Mouse (Mus musculus): ENCODE measurements around the gene Olfr609. TPM values are rescaled to one million over a fixed set of nuclear protein-coding genes. Genes with fewer than 3 reads are reported as not detected.
"Not testable (repeated sequence)": the region's sequence is repeated elsewhere in the genome, so short reads cannot be mapped to it uniquely, and the experiment has no call there.

Gene Olfr609
- polyA plus RNA-seq (2012; rRNA removed): not detected in 2 replicates

- no peak for TF ChIP-seq CTCF (IDR thresholded peaks at IDR 0.05; ENCODE audit: insufficient read depth, low read length)
- TF ChIP-seq POLR2A (IDR thresholded peaks at IDR 0.05; ENCODE audit: borderline replicate concordance, extremely low read depth, low read depth, low read length): no peak
- no peaks in the 10 kb centered on the region for H3K4me1 ChIP-seq (ENCODE audit: control insufficient read depth, insufficient read depth, low read length)
- WGBS: 48% methylated on average over 1 of the region's 1 CpGs
- DNase-seq: no peak
- no peak within 1 kb of the TSS for H3K4me3 ChIP-seq (replicated peaks; ENCODE audit: extremely low read depth, low read depth, low read length)
Observed at GRCm38 (mm10) chr7:103497962-103498361, at the start of gene Olfr609. Gene Olfr609, minus strand, starts transcription at chr7:103498062.

DNA sequence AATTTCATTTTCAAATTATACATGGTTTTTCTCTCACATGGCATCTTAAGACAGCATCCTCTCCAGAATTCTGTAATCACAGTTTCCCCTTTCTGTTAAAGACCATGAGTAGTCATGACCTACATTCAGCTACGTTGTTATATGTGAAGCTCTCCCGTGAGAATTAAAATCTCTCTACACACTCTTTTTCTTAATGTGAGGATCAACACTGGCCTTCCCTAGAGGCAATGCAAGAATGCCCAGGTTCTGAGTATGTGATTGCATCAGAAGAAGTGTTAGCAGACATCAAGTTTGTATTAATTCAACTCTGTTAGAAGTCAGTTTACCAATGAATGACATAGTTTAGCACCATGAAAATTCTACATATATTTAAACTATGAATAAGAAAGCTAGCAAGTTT, 44.8 kb upstream of the Olfr609 start, which contains the start of gene Olfr612:
Gene Olfr612 (minus strand): TSS at position 101 of the 400 bp plus-strand sequence.
- not testable (repeated sequence) for H3K4me1 ChIP-seq (ENCODE audit: control insufficient read depth, insufficient read depth, low read length); DNase-seq; H3K4me3 ChIP-seq (replicated peaks; ENCODE audit: extremely low read depth, low read depth, low read length)
- WGBS: 71% methylated on average over 2 of the region's 2 CpGs

DNA sequence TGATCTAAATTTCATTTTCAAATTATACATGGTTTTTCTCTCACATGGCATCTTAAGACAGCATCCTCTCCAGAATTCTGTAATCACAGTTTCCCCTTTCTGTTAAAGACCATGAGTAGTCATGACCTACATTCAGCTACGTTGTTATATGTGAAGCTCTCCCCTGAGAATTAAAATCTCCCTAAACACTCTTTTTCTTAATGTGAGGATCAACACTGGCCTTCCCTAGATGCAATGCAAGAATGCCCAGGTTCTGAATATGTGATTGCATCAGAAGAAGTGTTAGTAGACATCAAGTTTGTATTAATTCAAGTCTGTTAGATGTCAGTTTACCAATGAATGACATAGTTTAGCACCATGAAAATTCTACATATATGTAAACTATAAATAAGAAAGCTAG, 22.9 kb upstream of the Olfr609 start, which contains the start of gene Olfr611:
Gene Olfr611 (minus strand): TSS at position 101 of the 400 bp plus-strand sequence.
- H3K4me1 ChIP-seq (ENCODE audit: control insufficient read depth, insufficient read depth, low read length); DNase-seq; H3K4me3 ChIP-seq (replicated peaks; ENCODE audit: extremely low read depth, low read depth, low read length): not testable (repeated sequence)
- WGBS: 56% methylated on average over 1 of the region's 1 CpGs

- Histone ChIP-seq H3K4me1 (ENCODE audit: control insufficient read depth, insufficient read depth, low read length) (no peaks in the 10 kb centered on the region), H3K4me3 (replicated peaks; ENCODE audit: extremely low read depth, low read depth, low read length) (no peak within 1 kb of the TSS)
- WGBS: 82% methylated on average over 2 of the region's 2 CpGs
- no peak for TF ChIP-seq CTCF (IDR thresholded peaks at IDR 0.05; ENCODE audit: insufficient read depth, low read length)
- no peak for TF ChIP-seq POLR2A (IDR thresholded peaks at IDR 0.05; ENCODE audit: borderline replicate concordance, extremely low read depth, low read depth, low read length)
- no peak for DNase-seq
Observed at GRCm38 (mm10) chr7:103512022-103512421, 14.2 kb upstream of the Olfr609 start, which contains the start of gene Olfr610. Gene Olfr610, minus strand, starts transcription at chr7:103512122.

- DNase-seq; H3K4me3 ChIP-seq (replicated peaks; ENCODE audit: extremely low read depth, low read depth, low read length); H3K4me1 ChIP-seq (ENCODE audit: control insufficient read depth, insufficient read depth, low read length): not testable (repeated sequence)
- 82% methylated on average over 9 of the region's 9 CpGs for WGBS
Observed at GRCm38 (mm10) chr7:103477106-103477505, 20.8 kb downstream of the Olfr609 start.

DNA sequence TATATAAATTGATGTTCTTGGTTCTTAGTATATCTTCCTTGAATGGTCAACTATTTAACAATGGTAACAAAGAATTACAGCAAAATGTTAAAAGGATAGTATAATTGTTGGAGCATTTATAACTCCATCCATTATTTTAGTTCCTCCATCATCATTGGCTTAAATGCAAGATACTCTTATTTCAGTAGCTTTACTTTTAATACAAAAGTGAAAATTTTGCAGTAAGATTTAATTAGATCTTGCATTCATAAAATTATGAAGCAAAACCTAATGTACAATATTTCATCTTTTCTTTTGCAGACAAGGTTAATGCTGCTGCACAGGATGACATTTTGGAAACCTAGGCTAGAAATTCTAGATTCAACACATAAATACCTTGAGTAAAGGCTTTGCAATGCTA, 28.3 kb downstream of the Olfr609 start, which contains the start of gene Olfr608:
Gene Olfr608 (plus strand): TSS at position 301 of the 400 bp plus-strand sequence.
- no peak within 1 kb of the TSS for H3K4me3 ChIP-seq (replicated peaks; ENCODE audit: extremely low read depth, low read depth, low read length)
- TF ChIP-seq CTCF (IDR thresholded peaks at IDR 0.05; ENCODE audit: insufficient read depth, low read length): no peak
- TF ChIP-seq POLR2A (IDR thresholded peaks at IDR 0.05; ENCODE audit: borderline replicate concordance, extremely low read depth, low read depth, low read length): no peak
- H3K4me1 ChIP-seq (ENCODE audit: control insufficient read depth, insufficient read depth, low read length): no peaks in the 10 kb centered on the region
- DNase-seq: no peak

DNA sequence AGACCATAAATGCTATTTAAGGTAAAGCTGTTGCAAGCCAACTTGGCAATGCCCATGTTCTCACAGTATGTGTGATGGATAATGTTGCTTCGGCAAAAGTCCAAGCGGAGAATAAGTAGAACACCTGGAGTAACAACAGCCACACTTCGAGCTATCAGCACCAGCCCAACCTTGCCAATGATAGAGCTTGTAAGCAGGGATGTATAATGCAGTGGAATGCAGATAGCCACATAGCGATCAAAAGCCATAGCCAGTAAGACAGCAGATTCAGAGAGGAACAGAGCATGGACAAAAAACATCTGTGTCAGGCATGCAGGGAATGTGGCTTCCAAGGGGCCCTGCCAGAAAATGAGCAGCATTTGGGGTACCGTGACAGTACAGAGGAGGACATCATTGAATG, 37.3 kb downstream of the Olfr609 start:
- Histone ChIP-seq H3K4me1 (ENCODE audit: control insufficient read depth, insufficient read depth, low read length) (no peaks in the 10 kb centered on the region), H3K4me3 (replicated peaks; ENCODE audit: extremely low read depth, low read depth, low read length) (no peak overlapping the region)
- DNase-seq: no peak
- TF ChIP-seq CTCF (IDR thresholded peaks at IDR 0.05; ENCODE audit: insufficient read depth, low read length): no peak
- no peak for TF ChIP-seq POLR2A (IDR thresholded peaks at IDR 0.05; ENCODE audit: borderline replicate concordance, extremely low read depth, low read depth, low read length)
- 74% methylated on average over 5 of the region's 5 CpGs for WGBS

DNA sequence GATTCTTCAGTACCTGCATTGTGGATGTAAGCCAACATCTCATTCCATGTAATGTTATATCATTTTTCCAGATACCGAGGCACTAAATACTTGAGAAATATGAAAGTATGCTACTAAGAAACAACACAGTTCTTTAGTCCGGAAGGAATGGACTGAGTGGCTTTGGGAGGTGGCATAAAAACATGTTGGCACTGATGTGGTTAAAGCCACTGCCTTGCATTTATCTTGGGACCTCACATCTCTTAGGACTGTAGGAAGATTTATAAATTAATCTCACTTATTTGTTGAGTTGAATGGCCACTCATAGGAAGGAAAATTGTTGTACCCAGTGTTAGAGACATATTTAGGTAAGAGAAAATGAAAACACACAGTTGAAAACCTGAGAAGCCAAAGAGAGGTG, 49.1 kb downstream of the Olfr609 start, which contains the start of gene Olfr606:
Gene Olfr606 (plus strand): TSS at position 301 of the 400 bp plus-strand sequence.
- TF ChIP-seq CTCF (IDR thresholded peaks at IDR 0.05; ENCODE audit: insufficient read depth, low read length) (no peak), POLR2A (IDR thresholded peaks at IDR 0.05; ENCODE audit: borderline replicate concordance, extremely low read depth, low read depth, low read length) (no peak)
- 86% methylated on average over 2 of the region's 2 CpGs for WGBS
- no peak for DNase-seq
- Histone ChIP-seq H3K4me1 (ENCODE audit: control insufficient read depth, insufficient read depth, low read length) (no peaks in the 10 kb centered on the region), H3K4me3 (replicated peaks; ENCODE audit: extremely low read depth, low read depth, low read length) (no peak within 1 kb of the TSS)

- DNase-seq: no peak
- Histone ChIP-seq H3K4me3 (replicated peaks; ENCODE audit: extremely low read depth, low read depth, low read length) (no peak within 1 kb of the TSS), H3K4me1 (ENCODE audit: control insufficient read depth, insufficient read depth, low read length) (no peaks in the 10 kb centered on the region)
- no peak for TF ChIP-seq CTCF (IDR thresholded peaks at IDR 0.05; ENCODE audit: insufficient read depth, low read length)
- TF ChIP-seq POLR2A (IDR thresholded peaks at IDR 0.05; ENCODE audit: borderline replicate concordance, extremely low read depth, low read depth, low read length): no peak
- WGBS: 74% methylated on average over 1 of the region's 1 CpGs
Observed at GRCm38 (mm10) chr7:103445339-103445738, 52.5 kb downstream of the Olfr609 start, which contains the start of gene Olfr605. Gene Olfr605, minus strand, starts transcription at chr7:103445439.

Other genes with a start within 250 kb of the Olfr609 start
- gene Usp17ld, start 245.6 kb downstream of the Olfr609 start, polyA plus RNA-seq (2012; rRNA removed): not detected in 2 replicates
- gene Olfr596, start 192.4 kb downstream of the Olfr609 start, polyA plus RNA-seq (2012; rRNA removed): not detected in 2 replicates
- gene Olfr597, start 181.7 kb downstream of the Olfr609 start, polyA plus RNA-seq (2012; rRNA removed): not detected in 2 replicates
- not detected in 2 replicates for gene Olfr598, start 174.5 kb downstream of the Olfr609 start, polyA plus RNA-seq (2012; rRNA removed)
- not detected in 2 replicates for gene Olfr599, start 162.1 kb downstream of the Olfr609 start, polyA plus RNA-seq (2012; rRNA removed)
- gene Olfr600, start 148.4 kb downstream of the Olfr609 start, polyA plus RNA-seq (2012; rRNA removed): not detected in 2 replicates
- gene Olfr601, start 135.4 kb downstream of the Olfr609 start, polyA plus RNA-seq (2012; rRNA removed): not detected in 2 replicates
- not detected in 2 replicates for gene Olfr603, start 111.9 kb downstream of the Olfr609 start, polyA plus RNA-seq (2012; rRNA removed)
- gene Usp17lc, start 83.0 kb downstream of the Olfr609 start, polyA plus RNA-seq (2012; rRNA removed): not detected in 2 replicates
- gene Olfr605, start 52.6 kb downstream of the Olfr609 start, polyA plus RNA-seq (2012; rRNA removed): not detected in 2 replicates
- gene Olfr606, start 49.0 kb downstream of the Olfr609 start, polyA plus RNA-seq (2012; rRNA removed): not detected in 2 replicates
- gene Olfr607, start 33.9 kb downstream of the Olfr609 start, polyA plus RNA-seq (2012; rRNA removed): not detected in 2 replicates
- not detected in 2 replicates for gene Olfr608, start 28.2 kb downstream of the Olfr609 start, polyA plus RNA-seq (2012; rRNA removed)
- gene Olfr610, start 14.1 kb upstream of the Olfr609 start, polyA plus RNA-seq (2012; rRNA removed): not detected in 2 replicates
- not detected in 2 replicates for gene Olfr611, start 22.8 kb upstream of the Olfr609 start, polyA plus RNA-seq (2012; rRNA removed)
- not detected in 2 replicates for gene Olfr612, start 44.7 kb upstream of the Olfr609 start, polyA plus RNA-seq (2012; rRNA removed)
- gene Olfr613, start 50.0 kb upstream of the Olfr609 start, polyA plus RNA-seq (2012; rRNA removed): not detected in 2 replicates
- not detected in 2 replicates for gene Olfr615, start 58.0 kb upstream of the Olfr609 start, polyA plus RNA-seq (2012; rRNA removed)
- gene Olfr616, start 71.1 kb upstream of the Olfr609 start, polyA plus RNA-seq (2012; rRNA removed): not detected in 2 replicates
- gene Olfr617, start 75.0 kb upstream of the Olfr609 start, polyA plus RNA-seq (2012; rRNA removed): not detected in 2 replicates
- gene Olfr618, start 92.0 kb upstream of the Olfr609 start, polyA plus RNA-seq (2012; rRNA removed): not detected in 2 replicates
- gene Olfr619, start 102.5 kb upstream of the Olfr609 start, polyA plus RNA-seq (2012; rRNA removed): not detected in 2 replicates
- not detected in 2 replicates for gene Olfr620, start 114.5 kb upstream of the Olfr609 start, polyA plus RNA-seq (2012; rRNA removed)
- not detected in 2 replicates for gene Olfr622, start 144.6 kb upstream of the Olfr609 start, polyA plus RNA-seq (2012; rRNA removed)
- gene Olfr623, start 165.6 kb upstream of the Olfr609 start, polyA plus RNA-seq (2012; rRNA removed): not detected in 2 replicates
- not detected in 2 replicates for gene Olfr624, start 173.1 kb upstream of the Olfr609 start, polyA plus RNA-seq (2012; rRNA removed)
- gene Olfr625-ps1, start 184.7 kb upstream of the Olfr609 start, polyA plus RNA-seq (2012; rRNA removed): not detected in 2 replicates
- not detected in 2 replicates for gene Olfr243, start 216.6 kb upstream of the Olfr609 start, polyA plus RNA-seq (2012; rRNA removed)
- not detected in 2 replicates for gene Olfr628, start 232.3 kb upstream of the Olfr609 start, polyA plus RNA-seq (2012; rRNA removed)
- not detected in 2 replicates for gene Olfr629, start 246.9 kb upstream of the Olfr609 start, polyA plus RNA-seq (2012; rRNA removed)